Mouse (Mus musculus) ovary, postnatal 14 days (tissue): ENCODE measurements around the gene Pard3.

Experiments
- DNase-seq: peaks from one replicate; pipeline ENCODE4 v3.0.0; 2022; ENCODE audit warnings: low spot score

Gene Pard3

DNA sequence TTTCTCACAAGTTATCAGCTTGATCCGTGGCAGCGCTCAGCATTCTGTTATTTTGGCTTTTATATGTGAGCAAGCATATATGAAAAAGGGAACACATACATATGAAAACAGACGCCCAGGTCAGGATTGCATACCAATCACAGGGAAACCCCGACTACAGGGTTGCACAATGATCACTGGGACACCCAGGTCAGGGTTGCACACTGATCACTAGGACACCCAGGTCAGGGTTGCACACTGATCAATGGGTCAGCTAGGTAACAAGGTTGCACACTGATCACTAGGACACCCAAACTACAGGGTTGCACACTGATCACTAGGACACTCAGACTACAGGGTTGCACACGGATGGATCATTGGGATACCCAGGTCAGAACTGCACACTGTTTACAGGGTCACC, 228.6 kb downstream of the Pard3 start:
- no peak for DNase-seq

- DNase-seq, result no peak
Observed at GRCm38 (mm10) chr8:127293025-127293729, 229.5 kb downstream of the Pard3 start.

DNA sequence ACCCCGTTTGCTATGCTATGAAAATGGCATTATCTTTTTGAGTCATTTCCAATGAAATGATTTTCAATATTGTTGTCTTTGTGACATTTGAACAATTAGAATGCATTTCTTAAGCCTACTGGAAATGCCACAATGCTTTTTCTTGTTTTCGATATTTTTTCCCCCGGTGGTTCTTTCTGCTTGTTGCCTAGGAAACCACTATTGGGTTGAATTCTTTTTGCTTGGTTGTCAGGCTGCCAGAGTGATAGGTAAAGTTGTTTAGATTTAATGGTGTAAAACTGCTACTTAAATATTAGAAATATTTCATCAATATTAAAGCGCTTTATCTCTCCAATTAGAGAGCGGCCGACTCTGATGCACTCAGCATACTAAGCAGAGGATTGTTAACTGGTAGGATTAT, 230.4 kb downstream of the Pard3 start:
- no peak for DNase-seq

- DNase-seq, result no peak
Observed at GRCm38 (mm10) chr8:127295848-127296247, 232.2 kb downstream of the Pard3 start.

GRCm38 (mm10) chr8:127300493-127300892, 236.8 kb downstream of the Pard3 start:
- no peak for DNase-seq

GRCm38 (mm10) chr8:127302847-127303445, 239.3 kb downstream of the Pard3 start:
- DNase-seq, result no peak

GRCm38 (mm10) chr8:127307026-127307425, 243.3 kb downstream of the Pard3 start:
- no peak for DNase-seq

DNA sequence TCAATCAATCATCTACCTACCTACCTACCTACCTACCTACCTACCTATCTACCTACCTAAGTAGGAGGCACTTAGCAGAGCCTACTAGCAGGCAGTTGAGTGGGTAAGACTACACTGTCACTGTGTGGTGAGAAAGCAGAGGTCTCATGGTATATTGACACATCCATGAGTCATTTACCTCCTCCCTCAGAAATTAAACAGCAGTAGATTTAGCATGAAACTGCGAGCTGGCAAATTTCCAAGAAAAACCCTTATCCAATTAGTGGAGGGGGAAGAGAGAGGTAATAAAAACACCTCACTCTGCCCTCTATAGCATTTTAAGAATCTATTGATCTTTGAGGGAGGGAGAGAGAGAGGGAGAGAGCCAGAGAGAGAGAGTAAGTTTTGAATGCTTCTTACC, 245.7 kb downstream of the Pard3 start:
- DNase-seq, result no peak

- DNase-seq, result no peak
Observed at GRCm38 (mm10) chr8:127315811-127316210, 252.1 kb downstream of the Pard3 start.

GRCm38 (mm10) chr8:127317914-127318313, 254.2 kb downstream of the Pard3 start:
- no peak for DNase-seq

GRCm38 (mm10) chr8:127318377-127319159, 254.9 kb downstream of the Pard3 start:
- DNase-seq, result no peak

GRCm38 (mm10) chr8:127320930-127321329, 257.2 kb downstream of the Pard3 start:
- no peak for DNase-seq

- DNase-seq, result no peak
Observed at GRCm38 (mm10) chr8:127323583-127324360, 260.1 kb downstream of the Pard3 start.

- DNase-seq, result no peak
Observed at GRCm38 (mm10) chr8:127324836-127325570, 261.3 kb downstream of the Pard3 start.

DNA sequence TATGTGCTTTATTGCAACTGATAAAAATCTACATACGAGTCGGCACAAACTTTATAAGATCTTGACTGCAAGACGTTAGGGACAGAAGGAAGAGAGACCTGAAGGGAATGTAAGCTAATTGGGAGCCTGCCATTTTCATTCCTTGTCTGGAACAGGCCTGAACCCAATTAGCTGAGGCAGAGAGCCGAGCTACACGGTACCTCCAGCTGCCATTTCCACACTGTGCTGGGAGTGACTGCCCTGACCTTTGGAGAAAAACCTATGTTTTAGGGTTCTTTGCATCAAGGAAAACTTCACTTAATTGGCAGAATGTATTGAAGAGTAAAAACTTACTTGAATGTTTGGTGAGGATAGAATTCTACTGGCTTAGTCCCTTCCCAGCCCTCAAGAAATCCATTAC, 262.1 kb downstream of the Pard3 start:
- no peak for DNase-seq

DNA sequence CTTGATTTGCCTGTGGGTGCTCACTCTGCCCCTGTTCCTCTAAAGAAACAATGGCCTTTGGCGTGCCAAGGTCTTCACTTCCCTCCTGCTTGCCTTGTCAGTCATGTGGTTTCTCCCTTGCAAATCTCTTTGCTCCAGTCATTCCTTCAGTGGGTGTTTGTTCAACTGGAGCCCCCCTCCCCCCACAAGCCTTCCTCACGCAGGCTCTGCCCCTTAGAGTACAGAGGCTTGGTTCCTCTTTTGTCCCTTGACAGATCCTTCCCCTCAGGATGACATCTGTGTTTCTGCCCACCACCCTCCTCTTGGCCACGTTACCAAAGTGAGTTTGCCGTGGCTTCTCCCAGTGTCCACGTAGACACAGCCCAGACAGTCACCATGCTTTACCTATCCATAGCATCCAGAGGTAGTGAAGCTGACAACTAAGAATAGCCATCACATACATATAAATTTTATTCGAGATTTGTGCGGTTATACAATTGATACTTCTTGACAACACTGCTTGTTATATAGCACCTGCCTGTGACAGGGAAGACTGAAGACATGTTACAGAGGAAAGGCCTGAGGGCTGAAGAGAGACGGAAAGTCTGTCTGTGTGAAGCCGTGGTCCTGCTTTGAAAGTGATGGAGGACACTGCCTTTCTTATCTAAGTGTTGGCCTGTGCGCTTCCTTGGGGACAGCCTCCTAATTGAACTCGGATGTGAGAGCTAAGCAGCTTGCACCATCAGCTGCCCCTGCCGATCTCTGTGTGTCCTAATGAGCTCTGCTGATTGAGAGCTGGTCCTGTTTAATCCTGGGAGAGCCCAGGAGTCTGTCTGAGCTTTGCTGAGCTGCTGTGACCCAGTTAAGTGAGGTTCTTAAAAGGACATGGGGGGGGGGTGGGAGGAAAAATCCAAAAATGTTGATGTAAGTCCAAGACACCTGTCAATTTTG, 266.8 kb downstream of the Pard3 start:
- no peak for DNase-seq

GRCm38 (mm10) chr8:127331751-127332150, 268.1 kb downstream of the Pard3 start:
- DNase-seq, result peak; percentile 50

DNA sequence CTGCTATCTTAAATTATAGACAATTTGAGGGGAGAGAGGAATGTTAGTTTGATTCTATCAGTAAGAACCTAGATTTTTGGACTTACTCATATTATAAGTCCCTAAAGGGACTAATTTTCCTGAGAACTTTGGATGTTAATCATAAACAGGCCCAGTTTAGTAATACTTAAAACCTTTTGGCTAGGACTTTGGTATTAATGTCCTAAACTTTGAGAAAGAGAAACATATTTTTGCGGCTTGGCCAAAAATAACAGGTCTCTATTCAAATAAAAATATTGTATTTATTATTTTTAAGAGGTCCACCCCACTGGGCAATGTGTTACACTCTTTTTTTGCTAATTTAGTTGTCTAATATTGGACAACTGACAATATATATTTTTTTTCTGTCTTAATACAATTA, 271.5 kb downstream of the Pard3 start:
- DNase-seq, result no peak

- DNase-seq, result no peak
Observed at GRCm38 (mm10) chr8:127338183-127338582, 274.5 kb downstream of the Pard3 start.

- DNase-seq, result no peak
Observed at GRCm38 (mm10) chr8:127341046-127341445, 277.4 kb downstream of the Pard3 start.

DNA sequence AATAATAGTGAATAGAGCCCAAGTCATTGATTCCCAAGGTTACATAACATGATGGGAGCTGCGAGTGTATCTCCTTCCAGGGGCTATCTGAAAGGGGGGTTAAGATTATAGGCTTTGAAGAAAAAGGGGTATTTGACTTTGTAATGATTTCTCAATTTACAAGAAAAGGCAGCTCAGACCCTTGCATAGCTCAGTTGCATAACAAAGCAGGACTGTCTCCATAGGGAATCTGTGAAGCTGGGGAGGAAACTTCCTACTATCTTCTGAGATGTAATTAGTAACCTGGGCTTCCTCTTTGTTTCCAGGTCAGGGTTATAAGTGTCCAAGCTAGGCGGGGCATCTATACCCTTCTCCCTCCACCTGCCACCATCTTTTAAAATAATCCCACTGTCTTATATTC, 279.4 kb downstream of the Pard3 start:
- DNase-seq, result no peak
